Comparison of ENCODE assay signal across 8 mouse cellular contexts in the genomic region with DNA sequence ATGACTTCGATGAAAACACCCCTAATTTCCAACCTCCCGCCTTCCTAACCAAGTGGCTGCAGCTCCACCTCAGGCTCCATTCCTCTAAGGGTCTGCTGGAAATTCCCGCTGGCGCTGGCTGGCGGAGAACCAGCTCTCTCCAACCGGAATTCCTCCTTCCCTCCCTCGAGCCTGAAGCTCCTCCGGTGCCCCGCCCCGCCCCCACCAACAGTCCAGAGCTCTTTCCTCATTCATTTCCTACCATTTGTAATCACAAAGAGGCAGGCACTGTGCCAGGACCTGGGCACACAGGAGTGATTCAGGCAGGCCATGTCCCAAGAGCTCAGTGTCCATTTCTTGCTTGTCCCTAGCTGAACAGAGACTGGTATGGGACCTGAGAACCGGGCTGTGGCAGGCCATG. TPM values are rescaled to one million over a fixed set of nuclear protein-coding genes. Genes with fewer than 3 reads are reported as not detected.
DNase-seq lines count a peak whose midpoint lies in the region; ATAC-seq lines count a peak whose summit lies in the region.

No protein-coding gene starts in this region.

- H3K9me3 ChIP-seq in intestine, embryonic 16.5 days (ENCODE audit: control insufficient read depth, low read length), result no peaks in the 10 kb centered on the region
- H3K9me3 ChIP-seq in limb, embryonic 12.5 days, result no peaks in the 10 kb centered on the region
- H3K9me3 ChIP-seq in midbrain, embryonic 14.5 days (ENCODE audit: control insufficient read depth, low read length), result no peaks in the 10 kb centered on the region

- 0 out of 2 replicates have a peak, but pooled peaks cover 3% of the 10 kb centered on the region for H3K27me3 ChIP-seq in intestine, embryonic 16.5 days (replicated peaks; ENCODE audit: control insufficient read depth, insufficient read depth, low read length)
- no peaks in the 10 kb centered on the region for H3K27me3 ChIP-seq in limb, embryonic 12.5 days
- no peaks in the 10 kb centered on the region for H3K27me3 ChIP-seq in midbrain, embryonic 14.5 days (ENCODE audit: control insufficient read depth, insufficient read depth, low read length)

- peaks cover 14% of the 10 kb centered on the region for H3K4me1 ChIP-seq in intestine, embryonic 16.5 days (ENCODE audit: control insufficient read depth, insufficient read depth, low read length)
- peaks cover 26% of the 10 kb centered on the region for H3K4me1 ChIP-seq in limb, embryonic 12.5 days (replicated peaks)
- peaks cover 15% of the 10 kb centered on the region for H3K4me1 ChIP-seq in midbrain, embryonic 14.5 days (ENCODE audit: control insufficient read depth, insufficient read depth, low read length)

- peak; percentile 61; the same call in 1 of the 2 replicates for ATAC-seq in intestine, embryonic 16.5 days
- ATAC-seq in limb, embryonic 12.5 days (ENCODE audit: insufficient number of reproducible peaks, insufficient read depth, low FRiP score, low TSS enrichment, low read depth), result no peak
- ATAC-seq in midbrain, embryonic 14.5 days (ENCODE audit: low FRiP score, low TSS enrichment), result no peak

- H3K9ac ChIP-seq in intestine, embryonic 16.5 days (ENCODE audit: low read depth, low read length), result no peak overlapping the region
- H3K9ac ChIP-seq in limb, embryonic 12.5 days (replicated peaks), result no peak overlapping the region
- no peak overlapping the region for H3K9ac ChIP-seq in midbrain, embryonic 14.5 days (replicated peaks; ENCODE audit: low read length)

- no peak overlapping the region for H3K4me3 ChIP-seq in intestine, embryonic 16.5 days (ENCODE audit: low read length)
- no peak overlapping the region for H3K4me3 ChIP-seq in limb, embryonic 12.5 days (replicated peaks)
- no peak overlapping the region; the same call in 1 of the 2 replicates for H3K4me3 ChIP-seq in midbrain, embryonic 14.5 days (replicated peaks; ENCODE audit: low read depth, low read length)

- 0 out of 2 replicates have a peak overlapping the region, but pooled peaks have one; percentile 12 for H3K27ac ChIP-seq in intestine, embryonic 16.5 days (ENCODE audit: low read length)
- peak overlapping the region; percentile 56 for H3K27ac ChIP-seq in limb, embryonic 12.5 days
- 0 out of 2 replicates have a peak overlapping the region, but pooled peaks have one; percentile 2 for H3K27ac ChIP-seq in midbrain, embryonic 14.5 days (replicated peaks; ENCODE audit: low read depth, low read length)

- H3K4me2 ChIP-seq in intestine, embryonic 16.5 days (ENCODE audit: low read depth, low read length), result 0 out of 2 replicates have a peak overlapping the region, but pooled peaks have one; percentile 2
- peak overlapping the region; percentile 32 for H3K4me2 ChIP-seq in limb, embryonic 12.5 days
- H3K4me2 ChIP-seq in midbrain, embryonic 14.5 days (ENCODE audit: low read length), result peak overlapping the region; percentile 28

- peak; percentile 47 for DNase-seq in ovary, adult 18-20 months (ENCODE audit: low spot score)
- no peak for DNase-seq in ovary, postnatal 10 days (ENCODE audit: low spot score)
- peak; percentile 52 for DNase-seq in embryo, embryonic 10.5 days (ENCODE audit: low spot score)
- peak; percentile 96 for DNase-seq in heart, adult 11 months
- peak; percentile 77 for DNase-seq in midbrain, embryonic 14.5 days
- no peak for DNase-seq in thymus, postnatal 0 days (ENCODE audit: low spot score)

- H3K36me3 ChIP-seq in intestine, embryonic 16.5 days (ENCODE audit: control insufficient read depth, insufficient read depth, low read length), result no peaks in the 10 kb centered on the region
- no peaks in the 10 kb centered on the region for H3K36me3 ChIP-seq in limb, embryonic 12.5 days
- H3K36me3 ChIP-seq in midbrain, embryonic 14.5 days (ENCODE audit: control insufficient read depth, insufficient read depth, low read length), result peaks cover 6% of the 10 kb centered on the region; the same call in 1 of the 2 replicates

- 13% methylated on average over 11 of the region's 11 CpGs for WGBS in intestine, embryonic 16.5 days
- WGBS in limb, embryonic 12.5 days, result 8% methylated on average over 11 of the region's 11 CpGs
- WGBS in midbrain, embryonic 14.5 days, result 12% methylated on average over 11 of the region's 11 CpGs

RNA-seq across cellular contexts. Expression of gene Gfod2, which starts 7.9 kb away (rescaled TPM):
- 8.7 and 10.9 TPM in 2 replicates for polyA plus RNA-seq in intestine, embryonic 16.5 days (2015; fragmentation: Nextera tagmentation; extraction: Ambion mirVana)
- 29.0 and 30.2 TPM in 2 replicates for polyA plus RNA-seq in limb, embryonic 12.5 days (2016; fragmentation: Nextera tagmentation; extraction: Ambion mirVana)
- 75.4 and 77.8 TPM in 2 replicates for polyA plus RNA-seq in midbrain, embryonic 14.5 days (2014; fragmentation: Nextera tagmentation; extraction: Ambion mirVana)
- polyA plus RNA-seq in thymus, postnatal 0 days (2015; fragmentation: Nextera tagmentation; extraction: Ambion mirVana), result 9.0 and 11.3 TPM in 2 replicates

RNA-seq across cellular contexts. Expression of gene Enkd1, which starts 42.6 kb away (rescaled TPM):
- polyA plus RNA-seq in intestine, embryonic 16.5 days (2015; fragmentation: Nextera tagmentation; extraction: Ambion mirVana), result 11.2 and 13.6 TPM in 2 replicates
- 34.9 and 35.9 TPM in 2 replicates for polyA plus RNA-seq in limb, embryonic 12.5 days (2016; fragmentation: Nextera tagmentation; extraction: Ambion mirVana)
- 13.8 and 13.9 TPM in 2 replicates for polyA plus RNA-seq in midbrain, embryonic 14.5 days (2014; fragmentation: Nextera tagmentation; extraction: Ambion mirVana)
- polyA plus RNA-seq in thymus, postnatal 0 days (2015; fragmentation: Nextera tagmentation; extraction: Ambion mirVana), result 28.7 and 29.4 TPM in 2 replicates

RNA-seq across cellular contexts. Expression of gene 4933405L10Rik, which starts 43.2 kb away (rescaled TPM):
- polyA plus RNA-seq in intestine, embryonic 16.5 days (2015; fragmentation: Nextera tagmentation; extraction: Ambion mirVana), result not detected in 2 replicates
- 0.25 TPM in 1 of 2 replicates, not detected in the other for polyA plus RNA-seq in limb, embryonic 12.5 days (2016; fragmentation: Nextera tagmentation; extraction: Ambion mirVana)
- 0.41 TPM in 1 of 2 replicates, not detected in the other for polyA plus RNA-seq in midbrain, embryonic 14.5 days (2014; fragmentation: Nextera tagmentation; extraction: Ambion mirVana)
- polyA plus RNA-seq in thymus, postnatal 0 days (2015; fragmentation: Nextera tagmentation; extraction: Ambion mirVana), result 0.12 TPM in 1 of 2 replicates, not detected in the other

RNA-seq across cellular contexts. Expression of gene Pard6a, which starts 49.7 kb away (rescaled TPM):
- polyA plus RNA-seq in intestine, embryonic 16.5 days (2015; fragmentation: Nextera tagmentation; extraction: Ambion mirVana), result 12.0 and 12.6 TPM in 2 replicates
- polyA plus RNA-seq in limb, embryonic 12.5 days (2016; fragmentation: Nextera tagmentation; extraction: Ambion mirVana), result 14.6 and 16.1 TPM in 2 replicates
- polyA plus RNA-seq in midbrain, embryonic 14.5 days (2014; fragmentation: Nextera tagmentation; extraction: Ambion mirVana), result 51.2 and 53.4 TPM in 2 replicates
- 20.5 and 22.4 TPM in 2 replicates for polyA plus RNA-seq in thymus, postnatal 0 days (2015; fragmentation: Nextera tagmentation; extraction: Ambion mirVana)

RNA-seq across cellular contexts. Expression of gene Acd, which starts 49.7 kb away (rescaled TPM):
- polyA plus RNA-seq in intestine, embryonic 16.5 days (2015; fragmentation: Nextera tagmentation; extraction: Ambion mirVana), result 53.0 and 55.0 TPM in 2 replicates
- polyA plus RNA-seq in limb, embryonic 12.5 days (2016; fragmentation: Nextera tagmentation; extraction: Ambion mirVana), result 75.3 and 76.7 TPM in 2 replicates
- 86.3 and 106 TPM in 2 replicates for polyA plus RNA-seq in midbrain, embryonic 14.5 days (2014; fragmentation: Nextera tagmentation; extraction: Ambion mirVana)
- polyA plus RNA-seq in thymus, postnatal 0 days (2015; fragmentation: Nextera tagmentation; extraction: Ambion mirVana), result 66.7 and 72.9 TPM in 2 replicates

Comparison
In these comparisons a context has a peak if more than half of its experiments do, and no peak if none do; other contexts are left out.
1. DNase-seq: peak in ovary, adult 18-20 months (single experiment), embryo, embryonic 10.5 days (single experiment), heart, adult 11 months (single experiment) and midbrain, embryonic 14.5 days (single experiment); none in ovary, postnatal 10 days (single experiment) and thymus, postnatal 0 days (single experiment).
2. H3K27ac ChIP-seq: peak in every context shown above with its lines; median percentile 56 in limb, embryonic 12.5 days; 12 in intestine, embryonic 16.5 days; 2 in midbrain, embryonic 14.5 days.
3. Peak in every context shown above with its lines, with median percentiles within 50 percentile points of each other: H3K4me2 ChIP-seq.